Mouse (Mus musculus): ENCODE measurements at regions not wholly inside any gene's neighbourhood (a gene's known extent, or its start where the extent isn't known, plus 50 kb on each side); places are given as distances from the start of the nearest gene placed in this dataset.

- no peaks in the 10 kb centered on the region for H3K9me3 ChIP-seq
- 91% methylated on average over 10 of the region's 10 CpGs for WGBS
- no peak overlapping the region for H3K9ac ChIP-seq
- no peak overlapping the region for H3K27ac ChIP-seq
- no peaks in the 10 kb centered on the region for H3K27me3 ChIP-seq (replicated peaks)
- no peaks in the 10 kb centered on the region for H3K4me1 ChIP-seq
- no peak overlapping the region for H3K4me2 ChIP-seq (replicated peaks)
- no peak overlapping the region for H3K4me3 ChIP-seq
- no peaks in the 10 kb centered on the region for H3K36me3 ChIP-seq
- ATAC-seq (ENCODE audit: low FRiP score, low read depth) = no peak
These were observed 56.2 kb upstream of the Ephb1 start for GRCm38 (mm10) chr9:102410666-102411065.

DNA sequence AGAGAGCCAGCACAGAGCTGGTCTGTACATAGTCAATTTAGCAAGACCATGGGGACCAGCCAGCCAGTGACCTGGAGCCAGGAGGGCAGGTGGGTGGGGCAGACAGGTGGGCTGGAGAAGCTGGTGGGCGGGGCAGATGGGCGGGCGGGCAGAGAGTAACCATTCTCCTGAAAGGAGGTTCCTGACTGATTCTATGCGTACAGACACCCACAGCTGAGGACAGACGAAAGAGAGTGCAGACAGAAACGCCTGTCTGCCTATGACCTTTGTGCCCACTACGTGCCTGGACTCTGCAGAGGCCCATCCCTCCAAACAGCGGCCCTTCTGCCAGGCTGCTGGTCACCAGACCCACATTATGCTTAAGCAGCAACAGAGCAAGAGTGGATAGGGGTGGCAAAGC, 51.5 kb upstream of the Ephb1 start:
- Histone ChIP-seq H3K4me2 (replicated peaks) (no peak overlapping the region), H3K27me3 (replicated peaks) (peaks cover 11% of the 10 kb centered on the region), H3K4me3 (no peak overlapping the region), H3K36me3 (no peaks in the 10 kb centered on the region), H3K9ac (no peak overlapping the region), H3K4me1 (0 out of 2 replicates have a peak, but pooled peaks cover 3% of the 10 kb centered on the region), H3K27ac (no peak overlapping the region), H3K9me3 (no peaks in the 10 kb centered on the region)
- 46% methylated on average over 8 of the region's 8 CpGs for WGBS
- no peak for ATAC-seq (ENCODE audit: low FRiP score, low read depth)
